Mouse (Mus musculus) forebrain, postnatal 0 days (tissue): ENCODE measurements around the gene Galr3. TPM values are rescaled to one million over a fixed set of nuclear protein-coding genes. Genes with fewer than 3 reads are reported as not detected.

Source experiments
- ATAC-seq: fragments of 200-750 bp; cut with Nextera tagmentation; 2 replicates; pipeline ENCODE4 v1.8.0; 2017; ENCODE audit warnings: mild to moderate bottlenecking, moderate library complexity
- DNase-seq: peaks from one replicate; pipeline ENCODE4 v3.0.0-alpha.2; 2015
- H3K27ac ChIP-seq: fragments of 300-500 bp; sonication (generic); 2 replicates; pipeline ENCODE4 v1.5.1; 2014; ENCODE audit warnings: low read depth, mild to moderate bottlenecking, antibody characterized with exemption, low read length, moderate library complexity, mixed read lengths
- H3K27me3 ChIP-seq: fragments of 300-500 bp; sonication (generic); 2 replicates; pipeline ENCODE4 v1.6.1; 2014; ENCODE audit warnings: mild to moderate bottlenecking, low read length, mixed read lengths; ENCODE audit not compliant: insufficient read depth
- H3K36me3 ChIP-seq: fragments of 300-500 bp; sonication (generic); 2 replicates; pipeline ENCODE4 v1.6.1; 2014; ENCODE audit warnings: mild to moderate bottlenecking, moderate library complexity; ENCODE audit not compliant: insufficient read depth
- H3K4me1 ChIP-seq: fragments of 300-500 bp; sonication (generic); 2 replicates; pipeline ENCODE4 v1.6.1; 2014; ENCODE audit warnings: antibody characterized with exemption; ENCODE audit not compliant: insufficient read depth
- H3K4me2 ChIP-seq: fragments of 300-500 bp; sonication (generic); 2 replicates; pipeline ENCODE4 v1.6.1; 2014; ENCODE audit warnings: low read depth, mild to moderate bottlenecking, moderate library complexity
- H3K4me3 ChIP-seq: fragments of 300-500 bp; sonication (generic); 2 replicates; pipeline ENCODE4 v1.5.1; 2014; ENCODE audit warnings: low read depth, low read length, mixed read lengths
- H3K9ac ChIP-seq: fragments of 300-500 bp; sonication (generic); 2 replicates; pipeline ENCODE4 v1.6.1; 2014; ENCODE audit warnings: mild to moderate bottlenecking
- H3K9me3 ChIP-seq: fragments of 300-500 bp; sonication (generic); 2 replicates; pipeline ENCODE4 v1.6.1; 2016; ENCODE audit warnings: low read length
- CTCF ChIP-seq: sonication (generic); IDR thresholded peaks from 2 replicates; pipeline ENCODE4 v1.5.1; 2016; ENCODE audit warnings: antibody characterized with exemption, control low read depth, low read depth
- WGBS: fragments of 180-500 bp; shearing (Covaris S2); extraction: QIAGEN DNeasy Blood & Tissue Kit; methylation state at CpG from one replicate; pipeline ENCODE4 v1.1.7; 2014; 5-methylcytosine and 5-hydroxymethylcytosine counted together
- polyA plus RNA-seq: library from polyadenylated mRNA; unstranded; fragments of >200 nt; fragmentation: Nextera tagmentation; extraction: Ambion mirVana; gene quantifications from 2 replicates; pipeline ENCODE4 v1.2.1, GENCODE M21; 2015
- total RNA-seq: library from RNA; depleted of rRNA; stranded (reverse); fragments of >200 nt; gene quantifications from 2 replicates; pipeline ENCODE4 v1.2.3, GENCODE M21; 2014

The Galr3 gene
- total and polyA plus RNA-seq, 2 experiments from 2014 or later = 0.12 to 0.62 TPM

- no peak for TF ChIP-seq CTCF
- Histone ChIP-seq H3K4me3 (peak overlapping the region; percentile 12; the same call in 1 of the 2 replicates), H3K27ac (no peak overlapping the region), H3K9me3 (no peaks in the 10 kb centered on the region), H3K27me3 (no peaks in the 10 kb centered on the region), H3K36me3 (no peaks in the 10 kb centered on the region), H3K4me1 (peaks cover 27% of the 10 kb centered on the region), H3K9ac (peak overlapping the region; percentile 28; the same call in 1 of the 2 replicates), H3K4me2 (peak overlapping the region; percentile 41)
- no peak for DNase-seq
- no peak for ATAC-seq
- WGBS = 14% methylated on average over 15 of the region's 18 CpGs
Observed at GRCm38 (mm10) chr15:79025687-79026308, 15.9 kb upstream of the Galr3 start.

- peaks cover 32% of the 10 kb centered on the region for H3K4me1 ChIP-seq
- H3K4me3 ChIP-seq = peak overlapping the region; percentile 63
- ATAC-seq (no peak), DNase-seq (no peak)
- peak overlapping the region; percentile 98 for H3K4me2 ChIP-seq
- H3K27ac ChIP-seq = no peak overlapping the region
- TF ChIP-seq CTCF = no peak
- 40% methylated on average over 14 of the region's 14 CpGs for WGBS
- no peaks in the 10 kb centered on the region for H3K9me3 ChIP-seq
- H3K27me3 ChIP-seq = no peaks in the 10 kb centered on the region
- H3K36me3 ChIP-seq = no peaks in the 10 kb centered on the region
- peak overlapping the region; percentile 94; the same call in 1 of the 2 replicates for H3K9ac ChIP-seq
Observed at GRCm38 (mm10) chr15:79026511-79027290, 15.0 kb upstream of the Galr3 start.

GRCm38 (mm10) chr15:79027291-79028205 lies 14.1 kb upstream of the Galr3 start:
- ATAC-seq (no peak), DNase-seq (no peak)
- Histone ChIP-seq H3K36me3 (no peaks in the 10 kb centered on the region), H3K9me3 (no peaks in the 10 kb centered on the region), H3K9ac (peak overlapping the region; percentile 94), H3K4me2 (peak overlapping the region; percentile 98), H3K4me1 (peaks cover 32% of the 10 kb centered on the region), H3K27ac (peak overlapping the region; percentile 90), H3K27me3 (no peaks in the 10 kb centered on the region), H3K4me3 (peak overlapping the region; percentile 63)
- 9% methylated on average over 40 of the region's 46 CpGs for WGBS
- no peak for TF ChIP-seq CTCF

GRCm38 (mm10) chr15:79028237-79028738 lies 13.4 kb upstream of the Galr3 start, which contains the start of gene H1f0:
Gene H1f0 (plus strand): TSS chr15:79028450.
- ATAC-seq = peak; percentile 92

DNA sequence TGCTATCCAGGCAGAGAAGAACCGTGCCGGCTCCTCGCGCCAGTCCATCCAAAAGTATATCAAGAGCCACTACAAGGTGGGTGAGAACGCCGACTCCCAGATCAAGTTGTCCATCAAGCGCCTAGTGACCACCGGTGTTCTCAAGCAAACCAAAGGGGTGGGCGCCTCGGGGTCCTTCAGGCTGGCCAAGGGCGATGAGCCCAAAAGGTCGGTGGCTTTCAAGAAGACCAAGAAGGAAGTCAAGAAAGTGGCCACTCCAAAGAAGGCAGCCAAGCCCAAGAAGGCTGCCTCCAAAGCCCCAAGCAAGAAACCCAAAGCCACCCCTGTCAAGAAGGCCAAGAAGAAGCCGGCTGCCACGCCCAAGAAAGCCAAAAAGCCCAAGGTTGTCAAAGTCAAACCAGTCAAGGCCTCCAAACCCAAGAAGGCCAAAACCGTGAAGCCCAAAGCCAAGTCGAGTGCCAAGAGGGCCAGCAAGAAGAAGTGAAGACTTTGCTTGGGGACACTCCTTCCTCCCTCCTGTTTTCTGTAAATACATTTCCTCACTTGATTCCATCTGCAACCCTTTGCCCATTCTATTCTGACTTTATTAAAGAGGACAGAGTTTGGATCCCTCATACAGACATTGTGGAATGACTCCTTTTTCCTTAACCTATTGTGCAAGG lies 12.7 kb upstream of the Galr3 start:
- peak overlapping the region; percentile 98 for H3K4me2 ChIP-seq
- 27% methylated on average over 16 of the region's 16 CpGs for WGBS
- H3K27me3 ChIP-seq = no peaks in the 10 kb centered on the region
- no peak for TF ChIP-seq CTCF
- no peak for DNase-seq
- H3K9ac ChIP-seq = peak overlapping the region; percentile 94
- peak overlapping the region; percentile 90 for H3K27ac ChIP-seq
- no peaks in the 10 kb centered on the region for H3K36me3 ChIP-seq
- H3K9me3 ChIP-seq = no peaks in the 10 kb centered on the region
- no peak for ATAC-seq
- H3K4me1 ChIP-seq = peaks cover 32% of the 10 kb centered on the region
- H3K4me3 ChIP-seq = peak overlapping the region; percentile 63

More at GRCm38 (mm10) chr15:79028237-79028738, 13.4 kb upstream of the Galr3 start, which contains the start of gene H1f0:
- Histone ChIP-seq H3K9me3 (no peaks in the 10 kb centered on the region), H3K4me3 (peak within 1 kb of the TSS; percentile 63), H3K9ac (peak within 1 kb of the TSS; percentile 94), H3K36me3 (no peaks in the 10 kb centered on the region), H3K27ac (peak within 1 kb of the TSS; percentile 90), H3K4me1 (peaks cover 32% of the 10 kb centered on the region), H3K4me2 (peak within 1 kb of the TSS; percentile 98), H3K27me3 (no peaks in the 10 kb centered on the region)
- DNase-seq = peak; percentile 93
- WGBS = under 1% methylated on average over 50 of the region's 58 CpGs
- 0 out of 2 replicates have a peak, but pooled peaks have one; percentile 5 for TF ChIP-seq CTCF
